Mouse (Mus musculus) stomach, embryonic 14.5 days (tissue): ENCODE measurements around the gene Xpo4. TPM values are rescaled to one million over a fixed set of nuclear protein-coding genes. Genes with fewer than 3 reads are reported as not detected.
A peak's percentile ranks its signal among the peaks of the same experiment; 100 is the strongest.
"Not testable (repeated sequence)": the region's sequence is repeated elsewhere in the genome, so short reads cannot be mapped to it uniquely, and the experiment has no call there.

Experiments used
- ATAC-seq: fragments of 200-750 bp; cut with Nextera tagmentation; 2 replicates; pipeline ENCODE4 v1.8.0; 2017; ENCODE audit warnings: low read depth, moderate TSS enrichment; ENCODE audit not compliant: insufficient number of reproducible peaks, insufficient read depth, low FRiP score
- H3K27ac ChIP-seq: fragments of 300-500 bp; sonication (generic); 2 replicates; pipeline ENCODE4 v1.5.1; 2014; ENCODE audit warnings: mild to moderate bottlenecking, low read length, moderate library complexity, mixed read lengths
- H3K27me3 ChIP-seq: fragments of 300-500 bp; sonication (generic); 2 replicates; pipeline ENCODE4 v1.6.1; 2014; ENCODE audit warnings: low read length, control low read depth, mixed read lengths; ENCODE audit not compliant: control insufficient read depth, insufficient read depth
- H3K36me3 ChIP-seq: fragments of 300-500 bp; sonication (generic); 2 replicates; pipeline ENCODE4 v1.6.1; 2014; ENCODE audit warnings: mild to moderate bottlenecking, control low read depth, low read length, moderate library complexity, mixed read lengths; ENCODE audit not compliant: control insufficient read depth, insufficient read depth
- H3K4me1 ChIP-seq: fragments of 300-500 bp; sonication (generic); 2 replicates; pipeline ENCODE4 v1.6.1; 2014; ENCODE audit warnings: low read length, control low read depth, mixed read lengths; ENCODE audit not compliant: control insufficient read depth, insufficient read depth
- H3K4me2 ChIP-seq: fragments of 300-500 bp; sonication (generic); replicated peaks from 2 replicates; pipeline ENCODE4 v1.6.1; 2014; ENCODE audit warnings: low read depth, low read length, control low read depth
- H3K4me3 ChIP-seq: fragments of 300-500 bp; sonication (generic); 2 replicates; pipeline ENCODE4 v1.5.1; 2014; ENCODE audit warnings: low read depth, low read length, control low read depth
- H3K9ac ChIP-seq: fragments of 300-500 bp; sonication (generic); replicated peaks from 2 replicates; pipeline ENCODE4 v1.6.1; 2014; ENCODE audit warnings: low read depth, mild to moderate bottlenecking, control low read depth, low read length, moderate library complexity, mixed read lengths
- H3K9me3 ChIP-seq: fragments of 300-500 bp; sonication (generic); 2 replicates; pipeline ENCODE4 v1.6.1; 2016; ENCODE audit warnings: low read depth, low read length, control low read depth; ENCODE audit not compliant: control insufficient read depth
- WGBS: fragments of 180-500 bp; shearing (Covaris S2); extraction: QIAGEN DNeasy Blood & Tissue Kit; methylation state at CpG from one replicate; pipeline ENCODE4 v1.1.7; 2014; 5-methylcytosine and 5-hydroxymethylcytosine counted together
- polyA plus RNA-seq: library from polyadenylated mRNA; unstranded; fragments of >200 nt; fragmentation: Nextera tagmentation; extraction: Ambion mirVana; gene quantifications from 2 replicates; pipeline ENCODE4 v1.2.1, GENCODE M21; 2014

Gene Xpo4
- polyA plus RNA-seq, 1 experiment from 2014 or later, result 36.2 TPM

- Histone ChIP-seq H3K4me3 (no peak overlapping the region), H3K9ac (no peak overlapping the region), H3K4me2 (no peak overlapping the region), H3K9me3 (no peaks in the 10 kb centered on the region), H3K27me3 (no peaks in the 10 kb centered on the region), H3K36me3 (peaks cover 38% of the 10 kb centered on the region), H3K27ac (no peak overlapping the region), H3K4me1 (no peaks in the 10 kb centered on the region)
- no peak for ATAC-seq
- 95% methylated on average over 24 of the region's 24 CpGs for WGBS
Observed at GRCm38 (mm10) chr14:57691316-57691715, 26.1 kb upstream of the Xpo4 start.

GRCm38 (mm10) chr14:57690681-57691080 lies 25.5 kb upstream of the Xpo4 start:
- no peak for ATAC-seq
- no peak overlapping the region for H3K9ac ChIP-seq
- 92% methylated on average over 8 of the region's 8 CpGs for WGBS
- no peak overlapping the region for H3K4me2 ChIP-seq
- no peak overlapping the region for H3K4me3 ChIP-seq
- peaks cover 32% of the 10 kb centered on the region for H3K36me3 ChIP-seq
- H3K4me1 ChIP-seq, result no peaks in the 10 kb centered on the region
- no peaks in the 10 kb centered on the region for H3K27me3 ChIP-seq
- no peaks in the 10 kb centered on the region for H3K9me3 ChIP-seq
- H3K27ac ChIP-seq, result no peak overlapping the region

- not testable (repeated sequence) for H3K4me1 ChIP-seq, H3K9me3 ChIP-seq, H3K9ac ChIP-seq, H3K27me3 ChIP-seq, H3K27ac ChIP-seq, H3K4me2 ChIP-seq, ATAC-seq, H3K4me3 ChIP-seq
- H3K36me3 ChIP-seq, result peaks cover 12% of the 10 kb centered on the region
- 96% methylated on average over 7 of the region's 7 CpGs for WGBS
Observed at GRCm38 (mm10) chr14:57688066-57688465, 22.8 kb upstream of the Xpo4 start.

DNA sequence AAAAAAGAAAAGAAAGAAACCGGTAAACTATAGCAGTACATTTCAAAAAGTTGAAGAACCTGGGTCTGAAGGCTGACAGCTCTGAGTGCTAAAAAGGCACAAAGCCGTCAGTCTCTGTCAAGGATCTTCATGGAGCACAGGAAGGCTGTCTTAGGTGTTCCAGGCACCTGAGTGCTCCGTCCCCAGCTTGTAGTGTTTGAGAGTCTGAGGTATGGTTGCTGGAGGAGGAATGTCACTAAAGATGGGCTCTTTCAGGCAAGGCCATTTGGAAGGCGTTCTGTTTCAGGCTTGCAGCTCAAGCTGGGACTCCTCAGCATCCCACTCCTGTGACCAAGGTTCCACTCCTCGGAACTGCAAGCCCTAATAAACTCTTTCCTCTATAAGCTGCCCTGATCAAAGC lies 22.2 kb upstream of the Xpo4 start:
- WGBS, result 87% methylated on average over 5 of the region's 5 CpGs
- H3K36me3 ChIP-seq, result peaks cover 12% of the 10 kb centered on the region
- no peak overlapping the region for H3K9ac ChIP-seq
- no peak overlapping the region for H3K4me2 ChIP-seq
- ATAC-seq, result no peak
- H3K4me3 ChIP-seq, result no peak overlapping the region
- H3K9me3 ChIP-seq, result no peaks in the 10 kb centered on the region
- H3K4me1 ChIP-seq, result no peaks in the 10 kb centered on the region
- H3K27me3 ChIP-seq, result no peaks in the 10 kb centered on the region
- no peak overlapping the region for H3K27ac ChIP-seq

- H3K9ac ChIP-seq, result no peak overlapping the region
- H3K36me3 ChIP-seq, result peaks cover 12% of the 10 kb centered on the region
- no peaks in the 10 kb centered on the region for H3K9me3 ChIP-seq
- WGBS, result 88% methylated on average over 6 of the region's 6 CpGs
- no peak overlapping the region for H3K4me3 ChIP-seq
- H3K4me2 ChIP-seq, result no peak overlapping the region
- no peaks in the 10 kb centered on the region for H3K4me1 ChIP-seq
- H3K27ac ChIP-seq, result no peak overlapping the region
- no peak for ATAC-seq
- no peaks in the 10 kb centered on the region for H3K27me3 ChIP-seq
Observed at GRCm38 (mm10) chr14:57686647-57687046, 21.4 kb upstream of the Xpo4 start.

GRCm38 (mm10) chr14:57684579-57684978 lies 19.3 kb upstream of the Xpo4 start:
- no peaks in the 10 kb centered on the region for H3K36me3 ChIP-seq
- no peaks in the 10 kb centered on the region for H3K9me3 ChIP-seq
- no peak overlapping the region for H3K9ac ChIP-seq
- H3K27ac ChIP-seq, result no peak overlapping the region
- no peak overlapping the region for H3K4me3 ChIP-seq
- H3K27me3 ChIP-seq, result no peaks in the 10 kb centered on the region
- H3K4me2 ChIP-seq, result no peak overlapping the region
- no peak for ATAC-seq
- WGBS, result 3% methylated on average over 1 of the region's 1 CpGs
- no peaks in the 10 kb centered on the region for H3K4me1 ChIP-seq

DNA sequence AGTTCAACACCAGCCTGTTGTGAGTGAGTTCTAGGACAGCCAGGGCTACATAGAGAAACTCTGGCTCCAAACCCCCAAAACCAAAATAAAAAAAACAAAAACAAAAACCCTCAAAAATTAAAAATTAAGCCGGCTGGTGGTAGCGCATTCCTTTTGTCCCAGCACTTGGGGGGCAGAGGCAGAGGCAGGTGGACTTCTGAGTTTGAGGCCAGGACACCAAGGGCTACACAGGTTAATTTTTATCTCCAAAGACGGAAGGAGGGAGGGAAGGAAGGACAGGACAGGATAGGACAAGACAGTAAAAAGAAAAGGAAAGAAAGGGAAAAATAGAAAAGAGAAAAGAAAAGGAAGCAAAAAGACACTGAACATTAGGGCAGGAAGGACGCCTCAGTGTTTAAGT lies 17.5 kb upstream of the Xpo4 start:
- no peaks in the 10 kb centered on the region for H3K9me3 ChIP-seq
- H3K27ac ChIP-seq, result no peak overlapping the region
- no peak overlapping the region for H3K9ac ChIP-seq
- no peaks in the 10 kb centered on the region for H3K4me1 ChIP-seq
- H3K36me3 ChIP-seq, result no peaks in the 10 kb centered on the region
- H3K4me3 ChIP-seq, result no peak overlapping the region
- no peak for ATAC-seq
- no peaks in the 10 kb centered on the region for H3K27me3 ChIP-seq
- 91% methylated on average over 4 of the region's 4 CpGs for WGBS
- H3K4me2 ChIP-seq, result no peak overlapping the region

- ATAC-seq, result peak; percentile 18; the same call in 1 of the 2 replicates
- H3K4me1 ChIP-seq, result no peaks in the 10 kb centered on the region
- 38% methylated on average over 5 of the region's 5 CpGs for WGBS
Observed at GRCm38 (mm10) chr14:57679958-57680535, 14.8 kb upstream of the Xpo4 start.

DNA sequence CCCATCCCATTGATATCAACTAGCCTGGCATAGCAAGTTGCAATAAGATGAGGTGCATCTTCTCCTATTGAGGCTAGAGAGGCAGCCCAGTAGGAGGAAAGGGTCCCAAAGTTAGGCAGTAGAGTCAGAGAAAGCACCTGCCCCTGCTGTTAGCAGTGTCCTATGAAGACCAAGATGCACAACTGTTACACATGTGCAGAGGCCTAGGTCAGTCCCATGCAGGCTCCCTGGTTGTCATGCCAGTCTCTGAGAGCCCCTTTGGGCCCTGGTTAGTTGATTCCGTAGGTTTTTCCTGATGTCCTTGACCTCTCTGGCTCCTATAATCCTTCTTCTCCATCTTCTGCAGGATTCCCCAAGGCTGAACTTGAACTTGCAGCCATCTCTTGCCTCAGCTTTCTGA lies 14.3 kb upstream of the Xpo4 start:
- Histone ChIP-seq H3K36me3 (no peaks in the 10 kb centered on the region), H3K9ac (no peak overlapping the region), H3K27ac (no peak overlapping the region), H3K4me2 (no peak overlapping the region), H3K27me3 (no peaks in the 10 kb centered on the region), H3K9me3 (no peaks in the 10 kb centered on the region), H3K4me1 (no peaks in the 10 kb centered on the region), H3K4me3 (no peak overlapping the region)
- WGBS, result 30% methylated on average over 1 of the region's 1 CpGs
- no peak for ATAC-seq

More at GRCm38 (mm10) chr14:57679958-57680535, 14.8 kb upstream of the Xpo4 start:
- Histone ChIP-seq H3K4me3 (no peak overlapping the region), H3K27ac (no peak overlapping the region), H3K27me3 (no peaks in the 10 kb centered on the region), H3K36me3 (no peaks in the 10 kb centered on the region), H3K9ac (no peak overlapping the region), H3K4me2 (no peak overlapping the region), H3K9me3 (no peaks in the 10 kb centered on the region)
